Mouse (Mus musculus) CH12.LX (cell line): Measurements from ENCODE around the gene Gm10972.

Experiments used
- NRF1 ChIP-seq: IDR thresholded peaks from 2 replicates; pipeline ENCODE4 v1.6.1; 2014; ENCODE audit warnings: low read depth, mild to moderate bottlenecking, inconsistent platforms, low read length, improper control_type of control experiment, moderate library complexity
- POLR2A ChIP-seq: IDR thresholded peaks from 2 replicates; pipeline ENCODE4 v1.6.1; 2011; ENCODE audit warnings: low read depth, mild to moderate bottlenecking, improper control_type of control experiment, low read length

- TF ChIP-seq NRF1 (no peak), POLR2A (no peak)
Measured at GRCm38 (mm10) chr3:94609621-94610020, 33.3 kb upstream of the Gm10972 start.
